ENCODE assay signal across 8 mouse cellular contexts in genomic region chr17:29095201-29095733, GRCm38 (mm10). TPM values are rescaled to one million over a fixed set of nuclear protein-coding genes. Genes with fewer than 3 reads are reported as not detected.
A peak's percentile ranks its signal among the peaks of the same experiment; 100 is the strongest.
DNase-seq lines count a peak whose midpoint lies in the region; ATAC-seq and TF ChIP-seq lines count a peak whose summit lies in the region.

No protein-coding gene starts in this region.

- peak; percentile 96 for DNase-seq in CD4-positive, CD25-positive, alpha-beta regulatory T cell, adult 2 months (ENCODE audit: low read depth, low spot score)
- DNase-seq in kidney, postnatal 10 days = peak; percentile 96
- peak; percentile 92 for DNase-seq in liver, embryonic 11.5 days (ENCODE audit: low spot score)
- DNase-seq in spleen, postnatal 4 days (ENCODE audit: low spot score in 2 of 2) = peak; percentile 93 to 99

- WGBS in heart, embryonic 13.5 days = under 1% methylated on average over 44 of the region's 44 CpGs
- WGBS in liver, embryonic 11.5 days = under 1% methylated on average over 44 of the region's 44 CpGs

- peaks cover 19% of the 10 kb centered on the region for H3K36me3 ChIP-seq in heart, embryonic 13.5 days
- H3K36me3 ChIP-seq in liver, embryonic 11.5 days (ENCODE audit: control insufficient read depth, insufficient read depth, low read length) = no peaks in the 10 kb centered on the region
- peaks cover 45% of the 10 kb centered on the region for H3K36me3 ChIP-seq in myocyte (ENCODE audit: control insufficient read depth, insufficient read depth)

- H3K9me3 ChIP-seq in heart, embryonic 13.5 days = no peaks in the 10 kb centered on the region
- H3K9me3 ChIP-seq in liver, embryonic 11.5 days (ENCODE audit: control insufficient read depth, low read length) = no peaks in the 10 kb centered on the region

- peak overlapping the region; percentile 77 for H3ac ChIP-seq in myocyte (ENCODE audit: control insufficient read depth, insufficient read length)

- peak; percentile 88 for TF ChIP-seq POLR2A in myocyte (IDR thresholded peaks at IDR 0.05; ENCODE audit: insufficient read length, low read depth)

- peak overlapping the region; percentile 92 for H3K27ac ChIP-seq in brown adipose tissue, adult 24 weeks (replicated peaks; ENCODE audit: low read depth, low read length)
- peak overlapping the region; percentile 64 for H3K27ac ChIP-seq in heart, embryonic 13.5 days (replicated peaks)
- no peak overlapping the region for H3K27ac ChIP-seq in liver, embryonic 11.5 days (ENCODE audit: low read depth, low read length)

- peak; percentile 70 for ATAC-seq in erythroid progenitor cell, adult 5-6 weeks (replicated peaks; ENCODE audit: low FRiP score, poor library complexity, severe bottlenecking)
- peak; percentile 63 for ATAC-seq in heart, embryonic 13.5 days (ENCODE audit: extremely low read depth, insufficient number of reproducible peaks, low FRiP score, low TSS enrichment)
- ATAC-seq in liver, embryonic 11.5 days (replicated peaks; ENCODE audit: low FRiP score) = peak; percentile 75

- H3K27me3 ChIP-seq in heart, embryonic 13.5 days (replicated peaks) = peaks cover 30% of the 10 kb centered on the region
- H3K27me3 ChIP-seq in liver, embryonic 11.5 days (replicated peaks; ENCODE audit: control insufficient read depth, insufficient read depth, low read length) = peaks cover 28% of the 10 kb centered on the region
- no peaks in the 10 kb centered on the region for H3K27me3 ChIP-seq in myocyte (ENCODE audit: control insufficient read depth, insufficient read depth, insufficient read length)

- peak overlapping the region; percentile 84 for H3K9ac ChIP-seq in heart, embryonic 13.5 days
- peak overlapping the region; percentile 63 for H3K9ac ChIP-seq in liver, embryonic 11.5 days (ENCODE audit: low read depth, low read length)

- H3K4me3 ChIP-seq in brown adipose tissue, adult 24 weeks (ENCODE audit: insufficient read depth, low read depth, low read length) = peak overlapping the region; percentile 80
- peak overlapping the region; percentile 59 for H3K4me3 ChIP-seq in heart, embryonic 13.5 days
- H3K4me3 ChIP-seq in liver, embryonic 11.5 days (ENCODE audit: low read depth, low read length) = peak overlapping the region; percentile 57
- H3K4me3 ChIP-seq in myocyte = peak overlapping the region; percentile 100

- H3K4me2 ChIP-seq in heart, embryonic 13.5 days = peak overlapping the region; percentile 84
- peak overlapping the region; percentile 71 for H3K4me2 ChIP-seq in liver, embryonic 11.5 days
- peak overlapping the region; percentile 93 for H3K4me2 ChIP-seq in myocyte (ENCODE audit: low read depth)

- peaks cover 62% of the 10 kb centered on the region for H3K79me2 ChIP-seq in myocyte (ENCODE audit: control insufficient read depth, insufficient read depth)

- no peaks in the 10 kb centered on the region; the same call in 1 of the 2 replicates for H3K4me1 ChIP-seq in brown adipose tissue, adult 24 weeks (ENCODE audit: control insufficient read depth, insufficient read depth, insufficient read length, low read length)
- H3K4me1 ChIP-seq in heart, embryonic 13.5 days = peaks cover 20% of the 10 kb centered on the region
- peaks cover 13% of the 10 kb centered on the region for H3K4me1 ChIP-seq in liver, embryonic 11.5 days (replicated peaks; ENCODE audit: control insufficient read depth, insufficient read depth, low read length)

TF ChIP-seq in myocyte, 11 proteins besides CTCF, POLR2A, EP300 and RAD21:
- TF ChIP-seq REST (IDR thresholded peaks at IDR 0.05; ENCODE audit: insufficient read depth, insufficient read length) (no peak), MYOG (IDR thresholded peaks at IDR 0.05; ENCODE audit: control insufficient read depth in 1 of 3, insufficient read depth in 1 of 3, insufficient read length in 2 of 3, low read depth in 2 of 3) (peak in 1 of 3 experiments; percentile 32), POLR2AphosphoS2 (IDR thresholded peaks at IDR 0.05; ENCODE audit: insufficient read length, low read depth) (peak; percentile 93), USF1 (IDR thresholded peaks at IDR 0.05; ENCODE audit: low read depth) (no peak), MYOD1 (IDR thresholded peaks at IDR 0.05; ENCODE audit: control insufficient read depth in 1 of 3, insufficient read length in 2 of 3, low read depth in 2 of 3) (no peak), CEBPB (IDR thresholded peaks at IDR 0.05; ENCODE audit: insufficient read depth, poor library complexity, severe bottlenecking) (no peak), SRF (IDR thresholded peaks at IDR 0.05; ENCODE audit: control insufficient read depth, insufficient read length, low read depth) (peak; percentile 56), MAX (IDR thresholded peaks at IDR 0.05; ENCODE audit: low read depth) (no peak), E2F4 (IDR thresholded peaks at IDR 0.05; ENCODE audit: insufficient read depth) (no peak), TCF3 (IDR thresholded peaks at IDR 0.05; ENCODE audit: insufficient read length, low read depth) (no peak), TCF12 (IDR thresholded peaks at IDR 0.05; ENCODE audit: insufficient read depth, poor library complexity, severe bottlenecking) (no peak)

RNA-seq across cellular contexts. Expression of gene Cdkn1a, which starts 4.5 kb away (rescaled TPM):
- polyA plus RNA-seq in brown adipose tissue, adult 24 weeks (2012; ENCODE audit: insufficient read depth, insufficient read length, missing spikeins) = 36.2 and 74.0 TPM in 2 replicates
- 0.84 and 2.5 TPM in 2 replicates for total RNA-seq in erythroid progenitor cell, adult 5-6 weeks (2015; ENCODE audit: low replicate concordance)
- 2.3 TPM in 1 of 2 replicates, not detected in the other for total RNA-seq in erythroid progenitor cell, adult 5-6 weeks (2017; ENCODE audit: low replicate concordance)
- polyA plus RNA-seq in heart, embryonic 13.5 days (2015; fragmentation: Nextera tagmentation; extraction: Ambion mirVana) = 38.5 and 52.3 TPM in 2 replicates
- polyA plus RNA-seq in liver, embryonic 11.5 days (2014; fragmentation: Nextera tagmentation; extraction: Ambion mirVana) = 12.2 and 13.8 TPM in 2 replicates
- 2,069 TPM for polyA plus RNA-seq in myocyte (2012; fragmentation: generic; extraction: Trizol)

RNA-seq across cellular contexts. Expression of gene Rab44, which starts 18.7 kb away (rescaled TPM):
- 0.32 TPM in 1 of 2 replicates, not detected in the other for polyA plus RNA-seq in brown adipose tissue, adult 24 weeks (2012; ENCODE audit: insufficient read depth, insufficient read length, missing spikeins)
- total RNA-seq in erythroid progenitor cell, adult 5-6 weeks (2015; ENCODE audit: low replicate concordance) = 15.9 and 22.7 TPM in 2 replicates
- 22.2 and 28.0 TPM in 2 replicates for total RNA-seq in erythroid progenitor cell, adult 5-6 weeks (2017; ENCODE audit: low replicate concordance)
- 0.18 and 0.35 TPM in 2 replicates for polyA plus RNA-seq in heart, embryonic 13.5 days (2015; fragmentation: Nextera tagmentation; extraction: Ambion mirVana)
- polyA plus RNA-seq in liver, embryonic 11.5 days (2014; fragmentation: Nextera tagmentation; extraction: Ambion mirVana) = 4.4 TPM in 2 replicates
- 6.8 TPM for polyA plus RNA-seq in myocyte (2012; fragmentation: generic; extraction: Trizol)

Comparison
In these comparisons a context has a peak if more than half of its experiments do, and no peak if none do; other contexts are left out.
1. RNA of gene Cdkn1a, which starts 4.5 kb away (polyA plus RNA-seq): 2,069 TPM in myocyte (single experiment); 38.5 to 52.3 TPM in heart, embryonic 13.5 days, 36.2 to 74.0 TPM in brown adipose tissue, adult 24 weeks and 12.2 to 13.8 TPM in liver, embryonic 11.5 days; every median in the first group is over 10 times any median in the second.
2. Peak in every context shown above with its lines, with median percentiles within 50 percentile points of each other: DNase-seq, H3K4me3 ChIP-seq, ATAC-seq and H3K4me2 ChIP-seq.